In genomic region chr13:95522176-95522575, GRCm38 (mm10) we compare ENCODE assay signal across 22 mouse cellular contexts. TPM values are rescaled to one million over a fixed set of nuclear protein-coding genes. Genes with fewer than 3 reads are reported as not detected.
"Had no signal": no experiment of that assay in that cellular context is flagged by ENCODE, and none has a peak within 500 bp of the region (broad histone marks: within the 10 kb centered on the region; RNA-seq: fewer than 3 reads in every experiment).

No protein-coding gene starts in this region.

- H3K36me3 ChIP-seq: hindbrain, embryonic 15.5 days; limb, embryonic 15.5 days; liver, embryonic 12.5 days; midbrain, embryonic 10.5 days; neural tube, embryonic 15.5 days; stomach, embryonic 15.5 days had no signal

- ATAC-seq: liver, embryonic 12.5 days had no signal

- H3K9me3 ChIP-seq: hindbrain, embryonic 15.5 days; limb, embryonic 15.5 days; liver, embryonic 12.5 days; midbrain, embryonic 10.5 days; neural tube, embryonic 15.5 days; stomach, embryonic 15.5 days had no signal

- H3K27ac ChIP-seq: hindbrain, embryonic 15.5 days; left cerebral cortex, adult 2 months; limb, embryonic 15.5 days; liver, embryonic 12.5 days; midbrain, embryonic 10.5 days; neural tube, embryonic 15.5 days; stomach, embryonic 15.5 days had no signal

- H3K4me3 ChIP-seq: hindbrain, embryonic 15.5 days; left cerebral cortex, adult 2 months; limb, embryonic 15.5 days; liver, embryonic 12.5 days; midbrain, embryonic 10.5 days; myocyte; neural tube, embryonic 15.5 days; stomach, embryonic 15.5 days had no signal

- DNase-seq: lung, embryonic 14.5 days; lung, postnatal 10 days; lung, postnatal 4 days; midbrain, embryonic 14.5 days; right cerebral cortex, postnatal 4 days; thymus, postnatal 4 days had no signal

- H3K4me2 ChIP-seq: hindbrain, embryonic 15.5 days; limb, embryonic 15.5 days; liver, embryonic 12.5 days; lung, embryonic 14.5 days; neural tube, embryonic 15.5 days; stomach, embryonic 15.5 days had no signal

- H3K9ac ChIP-seq: hindbrain, embryonic 15.5 days; limb, embryonic 15.5 days; liver, embryonic 12.5 days; lung, embryonic 14.5 days; neural tube, embryonic 15.5 days; stomach, embryonic 15.5 days had no signal

RNA-seq across cellular contexts. Expression of gene F2rl1, which starts 2.9 kb away (rescaled TPM):
- polyA plus RNA-seq: hindbrain, embryonic 15.5 days; myocyte; neural tube, embryonic 11.5 days had no signal

RNA-seq across cellular contexts. Expression of gene S100z, which starts 43.7 kb away (rescaled TPM):
- total RNA-seq: layer of hippocampus, adult 8-10 months; layer of hippocampus, postnatal 25 days; left cerebral cortex, adult 2 months; left cerebral cortex, postnatal 14 days; megakaryocyte, adult 5-6 weeks had no signal
- polyA plus RNA-seq: hindbrain, embryonic 15.5 days; limb, embryonic 11.5 days; limb, embryonic 15.5 days; liver, embryonic 12.5 days; liver, embryonic 16.5 days; midbrain, embryonic 10.5 days; midbrain, embryonic 14.5 days; myocyte; neural tube, embryonic 11.5 days; neural tube, embryonic 15.5 days; spleen, adult 2 months; stomach, embryonic 15.5 days had no signal
